Mouse (Mus musculus) kidney, adult 8-10 months (tissue): Measurements from ENCODE around the gene Taldo1.
A peak's percentile ranks its signal among the peaks of the same experiment; 100 is the strongest.
"Not testable (repeated sequence)": the region's sequence is repeated elsewhere in the genome, so short reads cannot be mapped to it uniquely, and the experiment has no call there.

Experiments
- DNase-seq, 2 experiments: peaks; one replicate each; pipeline ENCODE4 v3.0.0; 2022

Taldo1 gene

DNA sequence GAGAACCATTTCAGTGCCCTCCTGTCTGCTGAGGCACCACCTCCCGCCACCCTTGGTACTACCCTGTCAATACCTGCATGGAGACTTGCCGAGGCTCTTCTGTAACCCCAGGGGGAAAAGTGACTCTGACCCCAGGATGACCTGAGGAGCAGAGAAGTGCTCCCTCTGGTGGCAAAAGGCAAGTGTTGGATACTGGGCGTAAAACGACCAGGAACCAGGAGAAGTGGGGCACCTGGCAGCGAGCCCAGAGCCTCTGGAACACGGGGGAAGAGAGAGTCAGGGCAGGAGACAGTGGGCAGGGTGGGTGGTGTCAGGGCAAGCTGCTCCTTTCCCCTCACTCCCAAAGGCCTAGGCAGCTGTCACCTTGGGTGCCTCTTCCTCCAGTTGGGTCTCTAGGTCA, 48.6 kb downstream of the Taldo1 start:
- DNase-seq: peak in 1 of 2 experiments; percentile 65

- no peak for DNase-seq
Measured at GRCm38 (mm10) chr7:141441460-141441859, 49.5 kb downstream of the Taldo1 start.

GRCm38 (mm10) chr7:141442199-141442598, 50.2 kb downstream of the Taldo1 start:
- no peak for DNase-seq

- no peak for DNase-seq
Measured at GRCm38 (mm10) chr7:141443081-141443821, 51.3 kb downstream of the Taldo1 start.

DNA sequence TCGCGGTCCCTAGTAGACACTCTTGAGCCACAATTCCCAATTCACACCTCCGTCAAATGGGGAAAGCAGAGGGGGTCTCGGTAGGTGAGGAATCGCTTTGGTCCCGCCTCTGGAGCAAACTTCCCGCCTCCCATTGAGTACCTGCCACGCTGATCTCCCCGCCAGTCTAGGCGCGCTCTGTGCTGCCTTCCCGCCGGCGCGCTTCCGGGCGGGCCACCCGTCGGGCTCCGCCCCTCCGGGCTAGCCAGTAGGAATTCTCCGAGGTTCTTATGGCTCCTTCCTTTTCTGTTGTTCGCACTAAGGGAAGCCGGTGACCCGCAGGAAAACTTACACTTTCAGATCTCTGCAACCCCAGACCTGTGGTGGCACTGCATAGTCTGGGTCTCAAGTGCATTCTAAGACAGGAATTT, 51.8 kb downstream of the Taldo1 start, which contains the start of gene Pidd1:
Gene Pidd1, minus strand, starts transcription at position 198 of the 410 bp plus-strand sequence.
- DNase-seq: peak in 1 of 2 experiments; percentile 72

- DNase-seq: not testable (repeated sequence)
Measured at GRCm38 (mm10) chr7:141446374-141446773, 54.4 kb downstream of the Taldo1 start.

GRCm38 (mm10) chr7:141447110-141447991, 55.4 kb downstream of the Taldo1 start, which contains the start of gene Rplp2:
TSS of gene Rplp2 (plus strand) at chr7:141447370.
- DNase-seq: peak; percentile 93 to 95

GRCm38 (mm10) chr7:141451928-141452327, 59.9 kb downstream of the Taldo1 start:
- no peak for DNase-seq
